ENCODE assay signal across 14 mouse cellular contexts in the genomic region with DNA sequence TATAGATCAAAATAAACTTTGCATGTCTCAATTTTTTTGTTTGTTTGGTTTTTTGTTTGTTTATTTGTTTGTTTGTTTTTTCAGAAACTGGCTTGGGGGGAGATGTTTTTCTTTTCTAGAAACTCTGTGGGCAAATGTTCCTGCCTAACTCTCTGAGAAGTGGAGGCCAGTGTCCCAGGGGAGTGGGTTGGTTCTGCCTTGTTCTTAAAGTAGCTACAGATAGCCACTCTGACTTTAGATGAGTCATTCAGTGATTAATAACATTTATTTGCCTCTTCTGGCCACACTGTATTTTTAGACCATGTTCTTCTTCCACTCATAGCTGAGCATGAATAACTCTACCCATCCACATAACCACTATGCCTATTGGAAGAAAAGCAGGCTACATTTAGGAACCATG.
"Had no signal": no experiment of that assay in that cellular context is flagged by ENCODE, and none has a peak within 500 bp of the region (broad histone marks: within the 10 kb centered on the region; RNA-seq: fewer than 3 reads in every experiment).

No protein-coding gene starts in this region.

- H3K27ac ChIP-seq: lung, embryonic 15.5 days; midbrain, embryonic 13.5 days; midbrain, embryonic 15.5 days; neural tube, embryonic 12.5 days; stomach, embryonic 15.5 days; stomach, postnatal 0 days had no signal

- ATAC-seq: liver, postnatal 0 days; lung, postnatal 0 days; midbrain, embryonic 13.5 days; midbrain, embryonic 15.5 days had no signal

- H3K4me1 ChIP-seq: lung, embryonic 15.5 days; megakaryocyte, embryonic 14.5 days; stomach, embryonic 15.5 days had no signal

- DNase-seq: liver, postnatal 0 days; lung, adult 2 months; lung, postnatal 4 days; right cerebral cortex, postnatal 14 days; thymus, postnatal 14 days; thymus, postnatal 36 days had no signal

- H3K4me3 ChIP-seq: lung, embryonic 15.5 days; megakaryocyte, embryonic 14.5 days; midbrain, embryonic 13.5 days; midbrain, embryonic 15.5 days; neural tube, embryonic 12.5 days; stomach, embryonic 15.5 days had no signal
